Mouse (Mus musculus) layer of hippocampus, adult 2 months (tissue): ENCODE results near the gene Pard3b. TPM values are rescaled to one million over a fixed set of nuclear protein-coding genes. Genes with fewer than 3 reads are reported as not detected.

ENCODE experiments used
- DNase-seq, 2 experiments: peaks; one replicate each; pipeline ENCODE4 v3.0.0; 2022; ENCODE audit warnings: low spot score in 2 of 2
- H3K27ac ChIP-seq: fragments of 200-600 bp; 2 replicates; pipeline ENCODE4 v1.8.1; 2022
- H3K4me3 ChIP-seq: fragments of 200-600 bp; 2 replicates; pipeline ENCODE4 v1.8.1; 2022; ENCODE audit warnings: mild to moderate bottlenecking
- CTCF ChIP-seq: fragments of 200-600 bp; conservative IDR thresholded peaks from 2 replicates; pipeline ENCODE4 v1.8.1; 2022; ENCODE audit warnings: antibody characterized with exemption, mild to moderate bottlenecking, moderate library complexity
- total RNA-seq, 2 experiments: library from RNA; stranded (reverse); gene quantifications; 2 replicates each; pipeline ENCODE4 v1.2.3; 2021

Pard3b gene
- total RNA-seq, 2 experiments from 2014 or later: 4.6 to 6.9 TPM

GRCm38 (mm10) chr1:61796296-61796695, 157.7 kb downstream of the Pard3b start:
- Histone ChIP-seq H3K4me3 (no peak overlapping the region), H3K27ac (peak overlapping the region; percentile 76)
- TF ChIP-seq CTCF: no peak
- DNase-seq: peak; percentile 3 to 27

- no peak for TF ChIP-seq CTCF
- no peak overlapping the region for H3K4me3 ChIP-seq
- peak overlapping the region; percentile 64 for H3K27ac ChIP-seq
- DNase-seq: no peak
Measured at GRCm38 (mm10) chr1:61820213-61820612, 181.6 kb downstream of the Pard3b start.

- Histone ChIP-seq H3K27ac (no peak overlapping the region), H3K4me3 (no peak overlapping the region)
- DNase-seq: no peak
- no peak for TF ChIP-seq CTCF
Measured at GRCm38 (mm10) chr1:61825560-61826191, 187.1 kb downstream of the Pard3b start.

- no peak for TF ChIP-seq CTCF
- DNase-seq: no peak
- Histone ChIP-seq H3K4me3 (no peak overlapping the region), H3K27ac (no peak overlapping the region)
Measured at GRCm38 (mm10) chr1:61837006-61837544, 198.5 kb downstream of the Pard3b start.

- TF ChIP-seq CTCF: no peak
- no peak for DNase-seq
- H3K4me3 ChIP-seq: no peak overlapping the region
- H3K27ac ChIP-seq: no peak overlapping the region
Measured at GRCm38 (mm10) chr1:61846606-61847005, 208.0 kb downstream of the Pard3b start.

- Histone ChIP-seq H3K4me3 (no peak overlapping the region), H3K27ac (no peak overlapping the region)
- no peak for TF ChIP-seq CTCF
- DNase-seq: no peak
Measured at GRCm38 (mm10) chr1:61849029-61849714, 210.5 kb downstream of the Pard3b start.

GRCm38 (mm10) chr1:61850471-61850870, 211.8 kb downstream of the Pard3b start:
- no peak overlapping the region for H3K27ac ChIP-seq
- TF ChIP-seq CTCF: no peak
- no peak for DNase-seq
- no peak overlapping the region for H3K4me3 ChIP-seq

- TF ChIP-seq CTCF: no peak
- no peak for DNase-seq
- Histone ChIP-seq H3K4me3 (no peak overlapping the region), H3K27ac (no peak overlapping the region)
Measured at GRCm38 (mm10) chr1:61851176-61851575, 212.6 kb downstream of the Pard3b start.

GRCm38 (mm10) chr1:61867286-61868082, 228.9 kb downstream of the Pard3b start:
- H3K27ac ChIP-seq: no peak overlapping the region
- no peak overlapping the region for H3K4me3 ChIP-seq
- DNase-seq: no peak
- no peak for TF ChIP-seq CTCF

- H3K4me3 ChIP-seq: no peak overlapping the region
- TF ChIP-seq CTCF: no peak
- no peak for DNase-seq
Measured at GRCm38 (mm10) chr1:61874875-61875274, 236.3 kb downstream of the Pard3b start.

GRCm38 (mm10) chr1:61879706-61880470, 241.3 kb downstream of the Pard3b start:
- TF ChIP-seq CTCF: no peak
- no peak for DNase-seq
- Histone ChIP-seq H3K27ac (no peak overlapping the region), H3K4me3 (no peak overlapping the region)

More at GRCm38 (mm10) chr1:61874875-61875274, 236.3 kb downstream of the Pard3b start:
- no peak overlapping the region for H3K27ac ChIP-seq

- no peak for TF ChIP-seq CTCF
- Histone ChIP-seq H3K27ac (no peak overlapping the region), H3K4me3 (no peak overlapping the region)
- no peak for DNase-seq
Measured at GRCm38 (mm10) chr1:61896048-61896447, 257.4 kb downstream of the Pard3b start.
